Mouse (Mus musculus): ENCODE data around the gene Mbd6.
"Not testable (repeated sequence)": the region's sequence is repeated elsewhere in the genome, so short reads cannot be mapped to it uniquely, and the experiment has no call there.

Mbd6 gene

DNA sequence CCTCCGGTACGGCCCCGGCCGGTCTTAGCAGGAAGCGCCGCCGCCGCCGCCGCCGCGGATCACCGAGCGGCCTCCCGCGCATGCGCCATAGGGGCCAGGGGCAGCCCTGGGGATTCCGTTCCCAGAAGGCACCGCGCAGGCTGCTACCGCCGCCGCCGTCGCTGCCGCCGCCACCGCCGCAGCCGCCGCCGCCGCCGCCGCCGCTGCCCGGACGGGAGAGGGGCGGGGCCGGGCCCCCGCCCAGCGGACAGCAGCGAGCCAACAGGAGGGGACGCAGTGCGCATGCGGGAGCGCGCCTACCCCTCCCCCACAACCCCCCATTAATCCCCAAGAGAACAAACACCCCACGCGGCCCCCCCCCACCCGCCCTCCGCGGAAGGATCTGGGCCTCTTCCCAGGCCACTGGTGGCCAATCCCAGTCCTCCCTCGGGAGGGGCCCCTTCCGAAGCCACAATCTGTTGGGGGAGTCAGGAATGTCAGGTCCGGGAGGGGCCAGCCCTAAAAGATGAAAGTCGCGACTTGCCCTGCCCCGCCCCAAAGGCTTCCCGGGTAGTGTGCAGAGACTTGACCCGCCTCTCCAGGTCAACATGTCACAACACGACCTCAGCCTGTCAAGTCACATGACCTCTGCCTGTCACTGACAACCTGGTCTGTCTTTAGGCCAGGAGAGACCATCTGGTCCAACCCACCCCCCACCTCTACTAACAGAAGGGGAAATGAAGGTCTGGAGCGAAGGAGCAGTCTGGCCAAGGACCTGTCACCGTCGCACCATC lies at the start of gene Mbd6:
TSS of gene Mbd6 (minus strand) at position 219 of the 773 bp plus-strand sequence.
- peak; percentile 90 to 95 for DNase-seq

DNA sequence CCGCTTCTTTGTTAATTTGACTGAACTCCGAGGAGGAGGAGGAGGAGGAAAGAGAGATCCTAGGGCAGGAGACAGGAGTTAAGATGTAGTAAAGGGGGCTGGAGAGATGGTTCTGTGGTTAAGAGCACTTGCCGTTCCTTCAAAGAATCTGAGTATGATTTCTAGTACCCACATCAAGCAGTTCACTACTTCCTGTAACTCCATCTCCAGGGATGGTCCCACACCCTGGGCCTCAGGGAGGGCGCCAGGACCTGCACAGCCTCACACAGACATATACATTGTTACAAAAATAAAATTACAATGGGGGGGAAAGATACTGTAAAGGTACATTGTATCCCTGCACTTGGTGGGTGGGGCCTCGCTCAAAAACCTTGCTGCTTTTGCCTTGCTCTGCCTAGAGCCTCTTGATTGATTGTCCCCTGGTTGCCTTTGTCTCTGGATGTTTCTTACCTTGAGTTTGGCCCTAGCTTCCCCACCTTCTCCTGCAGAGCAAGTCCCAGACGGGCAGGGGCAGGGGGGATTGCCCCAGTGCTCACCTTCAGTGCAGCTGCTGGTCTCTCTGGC lies 48.8 kb upstream of the Mbd6 start:
- DNase-seq, result no peak

DNA sequence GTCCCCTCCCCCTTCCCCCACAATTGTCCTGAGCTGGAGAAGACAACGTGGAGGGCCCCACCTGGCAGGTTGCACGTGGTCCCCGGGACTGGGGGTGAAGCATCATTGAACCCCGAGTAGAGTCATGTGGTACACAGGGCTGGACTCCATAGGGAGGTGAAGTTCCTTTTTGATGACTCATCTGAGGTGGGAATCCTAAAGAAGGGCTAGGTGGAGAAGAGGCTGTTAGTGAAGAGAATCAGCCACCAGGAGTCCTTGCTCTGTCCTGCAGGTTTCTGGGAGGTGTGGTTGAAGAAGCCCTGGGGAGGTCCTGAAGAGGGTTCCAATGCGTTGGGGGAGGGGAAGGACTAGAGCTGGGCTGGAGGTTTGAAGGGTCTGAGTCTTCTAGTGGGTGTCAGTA lies 48.1 kb upstream of the Mbd6 start:
- no peak for DNase-seq

DNA sequence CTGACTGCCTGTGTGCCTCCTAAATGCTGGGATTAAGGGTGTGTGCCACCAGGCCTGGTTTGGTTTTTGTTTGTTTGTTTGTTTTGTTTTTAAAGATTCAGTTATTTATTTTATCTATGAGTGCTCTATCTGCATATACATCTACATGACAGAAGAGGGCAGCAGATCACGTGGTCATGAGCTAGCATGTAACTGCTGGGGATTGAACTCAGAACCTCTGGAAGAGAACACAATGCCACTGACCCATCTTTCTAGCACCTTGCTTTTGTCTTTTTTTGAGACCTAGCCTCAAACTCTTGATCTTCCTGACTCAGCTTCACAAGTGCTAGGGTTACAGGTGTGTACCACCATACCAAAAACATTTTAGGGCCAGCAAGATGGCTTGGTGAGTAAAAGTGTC lies 46.5 kb upstream of the Mbd6 start:
- DNase-seq, result no peak

DNA sequence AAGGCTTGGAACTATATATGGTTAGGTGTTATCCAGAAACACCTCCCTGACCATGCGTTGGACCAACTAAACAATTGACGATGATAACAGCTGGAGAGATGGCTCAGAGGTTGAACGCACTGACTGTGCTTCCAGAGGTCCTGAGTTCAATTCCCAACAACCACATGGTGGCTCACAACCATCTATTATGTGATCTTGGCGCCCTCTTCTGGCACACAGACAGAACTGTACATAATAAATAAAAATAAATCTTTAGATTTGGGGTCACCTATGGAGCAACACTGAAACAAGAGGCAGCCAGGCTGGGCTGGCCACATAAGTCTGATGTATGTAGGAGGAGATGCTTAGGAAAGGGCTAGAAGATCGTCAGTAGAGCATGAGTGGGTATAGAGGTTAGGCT lies 44.3 kb upstream of the Mbd6 start:
- peak in 1 of 2 experiments; percentile 26 for DNase-seq

DNA sequence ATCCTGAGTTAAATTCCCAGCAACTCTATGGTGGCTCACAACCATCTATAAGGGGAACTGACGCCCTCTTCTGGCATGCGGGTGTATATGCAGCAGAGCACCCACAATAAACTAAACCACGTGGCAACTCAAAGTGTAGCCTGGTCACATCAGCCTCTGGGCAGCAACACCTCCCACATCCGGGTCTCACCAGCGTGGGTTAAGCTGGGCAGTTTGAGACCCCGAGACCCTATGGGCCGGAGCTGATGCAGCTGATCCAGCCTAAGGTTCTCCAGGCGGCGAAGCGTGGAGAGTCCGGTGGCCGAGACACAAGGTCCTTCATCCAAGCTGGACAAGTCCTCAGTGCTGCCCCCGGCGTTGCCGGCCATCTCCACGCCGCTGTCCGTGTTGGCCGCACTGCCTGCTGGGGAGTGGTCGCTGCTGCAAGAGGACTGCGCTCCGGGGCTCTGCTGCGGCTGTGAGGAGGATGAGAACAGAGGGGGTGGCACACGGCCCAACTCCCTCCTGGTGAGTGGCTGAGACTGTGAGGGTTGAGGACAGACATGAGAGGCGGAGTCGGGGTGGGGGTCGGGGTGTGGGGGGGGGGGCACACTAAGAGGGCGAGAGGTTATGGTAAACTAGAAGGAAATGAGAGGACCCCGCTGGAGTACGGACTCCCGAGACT lies 43.5 kb upstream of the Mbd6 start:
- DNase-seq, result peak in 1 of 2 experiments; percentile 39

DNA sequence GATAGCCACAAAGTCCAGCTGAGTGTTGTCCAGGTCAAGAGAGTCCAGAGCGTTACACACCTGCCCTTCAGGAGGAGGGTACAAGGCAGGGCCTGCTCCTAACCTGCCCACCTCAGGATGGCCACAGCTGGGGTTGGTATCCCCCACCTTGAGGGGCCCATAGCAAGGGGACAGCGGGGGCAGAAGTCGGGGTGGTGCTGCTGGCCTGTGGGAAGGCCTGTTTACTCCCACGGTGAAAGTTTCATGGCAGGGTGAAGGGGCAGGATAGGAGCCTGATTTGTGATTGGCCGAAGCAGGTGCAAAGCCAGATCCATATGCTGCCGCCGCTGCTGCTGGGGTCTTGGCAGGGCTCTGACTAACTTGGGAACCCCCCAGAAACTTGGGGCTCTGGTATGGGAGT lies 41.4 kb upstream of the Mbd6 start:
- no peak for DNase-seq

DNA sequence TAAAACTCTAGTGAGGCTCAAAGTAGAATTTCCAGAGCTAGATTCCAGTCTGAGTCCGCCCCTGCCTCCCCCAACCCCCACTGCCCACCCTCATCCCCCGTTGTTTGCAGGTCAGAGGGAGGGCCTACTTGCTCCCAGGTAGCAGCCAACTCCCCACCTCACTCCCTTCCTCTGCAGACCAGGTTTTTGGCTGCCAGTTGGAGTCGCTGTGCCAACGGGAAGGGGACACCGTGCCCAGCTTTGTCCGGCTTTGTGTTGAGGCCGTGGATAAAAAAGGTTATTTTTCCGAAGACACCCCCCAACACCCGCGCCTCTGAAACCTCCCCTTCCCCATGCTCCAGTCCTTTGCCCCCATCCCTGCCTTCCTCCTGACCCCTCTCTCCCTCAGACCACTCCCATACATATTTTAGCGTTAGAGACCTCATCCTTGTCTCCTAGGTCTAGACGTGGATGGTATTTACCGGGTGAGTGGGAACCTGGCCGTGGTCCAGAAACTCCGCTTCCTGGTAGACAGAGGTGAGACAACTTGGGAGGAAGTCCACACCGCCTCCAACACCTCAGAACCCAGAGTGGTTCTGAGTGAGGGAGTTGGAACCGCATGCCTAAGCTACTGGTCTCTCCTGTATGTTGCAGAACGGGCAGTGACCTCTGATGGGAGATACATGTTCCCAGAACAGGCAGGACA lies 38.8 kb upstream of the Mbd6 start:
- DNase-seq, result peak in 1 of 2 experiments; percentile 38

DNA sequence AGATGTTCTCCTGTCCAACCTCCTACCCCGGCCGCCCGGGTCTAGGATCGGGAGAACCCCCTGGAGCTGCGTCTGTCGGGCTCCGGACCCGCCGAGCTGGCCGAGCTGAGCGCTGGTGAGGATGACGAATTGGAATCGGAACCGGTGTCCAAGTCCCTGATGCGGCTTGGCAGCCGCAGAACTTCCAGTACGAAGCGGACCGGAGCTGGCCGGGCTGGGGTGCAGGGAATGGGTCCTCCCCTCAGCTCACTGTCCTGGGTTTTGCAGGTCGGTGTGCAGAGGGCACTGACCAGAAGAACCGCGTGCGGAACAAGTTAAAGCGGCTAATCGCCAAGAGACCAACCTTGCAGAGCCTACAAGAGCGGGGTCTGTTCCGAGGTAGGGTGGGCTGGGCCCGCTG lies 38.0 kb upstream of the Mbd6 start:
- DNase-seq, result peak; percentile 39 to 46

DNA sequence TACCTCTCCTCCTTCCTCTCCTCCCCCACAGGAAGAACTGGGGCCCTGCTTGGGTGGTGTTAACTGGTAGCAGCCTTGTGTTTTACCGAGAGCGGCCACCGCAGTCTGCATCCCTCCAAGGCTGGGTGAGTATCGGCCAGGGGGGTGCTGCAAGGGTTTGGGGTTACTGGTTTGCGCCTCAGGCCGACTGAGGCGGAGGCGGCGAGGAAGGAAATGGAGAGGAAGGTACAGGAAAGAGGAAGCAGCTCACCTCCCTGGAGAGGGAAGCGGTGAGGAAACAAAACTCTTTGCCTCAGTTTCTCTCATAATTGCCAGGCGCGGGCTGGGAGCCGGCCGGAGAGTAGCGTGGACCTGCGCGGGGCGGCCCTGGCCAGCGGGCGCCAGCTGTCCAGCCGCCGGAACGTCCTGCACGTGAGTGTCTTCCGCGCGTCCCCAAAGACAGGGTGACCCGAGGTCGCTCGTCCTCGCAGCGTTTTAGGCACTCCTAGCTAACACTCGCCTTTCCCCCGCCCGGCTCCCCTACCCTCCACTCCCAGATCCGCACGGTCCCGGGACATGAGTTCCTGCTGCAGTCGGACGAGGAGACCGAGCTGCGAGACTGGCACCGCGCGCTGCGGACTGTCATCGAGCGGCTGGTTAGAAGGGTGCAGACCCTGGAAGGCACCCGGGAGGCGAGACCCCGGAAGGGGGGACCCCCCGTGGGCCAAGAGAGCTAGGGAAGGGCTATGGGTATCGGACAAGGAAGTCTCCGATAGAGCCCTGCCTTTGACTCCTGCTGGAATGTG lies 37.4 kb upstream of the Mbd6 start:
- peak; percentile 43 to 61 for DNase-seq

DNA sequence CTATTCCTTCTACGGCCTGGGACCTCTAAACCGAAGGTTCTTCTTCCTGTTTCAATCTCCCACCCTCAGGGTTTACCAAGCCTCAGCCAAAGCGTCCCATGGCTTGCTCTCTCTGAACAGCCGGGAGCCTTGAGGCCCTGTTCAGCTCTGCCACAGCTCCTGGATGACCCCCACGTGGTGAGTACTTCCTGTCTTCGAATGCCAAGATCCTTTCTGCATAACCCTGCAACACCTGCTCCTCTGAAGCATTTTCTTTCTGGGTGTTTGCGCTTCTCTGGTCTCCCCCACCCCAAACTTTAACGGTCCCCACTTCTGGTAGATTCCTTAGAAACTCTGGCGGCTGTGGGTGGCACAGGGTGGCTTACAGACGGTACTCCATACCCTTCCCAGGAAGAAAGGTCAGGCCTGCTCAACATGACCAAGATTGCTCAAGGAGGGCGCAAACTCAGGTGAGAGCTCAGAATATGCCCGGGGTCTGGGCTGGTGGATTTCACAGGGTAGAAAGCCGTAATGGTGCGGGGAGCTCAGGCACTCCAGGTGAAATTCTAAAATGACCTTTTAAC lies 36.7 kb upstream of the Mbd6 start:
- peak in 1 of 2 experiments; percentile 16 for DNase-seq

DNA sequence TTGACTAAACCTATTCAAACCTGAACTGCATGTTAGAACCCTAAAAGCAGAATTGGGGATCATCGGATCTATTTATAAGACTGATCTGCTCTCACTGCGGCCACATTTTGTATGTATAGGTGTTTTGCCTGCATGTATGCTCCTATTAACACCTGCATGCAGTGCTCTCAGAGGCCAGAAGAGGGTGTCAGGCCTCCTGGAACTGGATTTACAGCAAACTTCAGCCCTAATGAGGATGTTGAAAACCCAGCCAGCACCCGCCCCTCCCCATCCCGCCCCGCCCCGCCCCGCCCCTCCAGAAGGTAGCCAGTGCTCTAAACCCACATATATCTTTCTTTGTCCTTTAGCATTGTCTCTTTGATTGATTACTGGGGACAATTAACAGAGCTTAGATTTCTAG lies 35.7 kb upstream of the Mbd6 start:
- peak; percentile 70 to 78 for DNase-seq

DNA sequence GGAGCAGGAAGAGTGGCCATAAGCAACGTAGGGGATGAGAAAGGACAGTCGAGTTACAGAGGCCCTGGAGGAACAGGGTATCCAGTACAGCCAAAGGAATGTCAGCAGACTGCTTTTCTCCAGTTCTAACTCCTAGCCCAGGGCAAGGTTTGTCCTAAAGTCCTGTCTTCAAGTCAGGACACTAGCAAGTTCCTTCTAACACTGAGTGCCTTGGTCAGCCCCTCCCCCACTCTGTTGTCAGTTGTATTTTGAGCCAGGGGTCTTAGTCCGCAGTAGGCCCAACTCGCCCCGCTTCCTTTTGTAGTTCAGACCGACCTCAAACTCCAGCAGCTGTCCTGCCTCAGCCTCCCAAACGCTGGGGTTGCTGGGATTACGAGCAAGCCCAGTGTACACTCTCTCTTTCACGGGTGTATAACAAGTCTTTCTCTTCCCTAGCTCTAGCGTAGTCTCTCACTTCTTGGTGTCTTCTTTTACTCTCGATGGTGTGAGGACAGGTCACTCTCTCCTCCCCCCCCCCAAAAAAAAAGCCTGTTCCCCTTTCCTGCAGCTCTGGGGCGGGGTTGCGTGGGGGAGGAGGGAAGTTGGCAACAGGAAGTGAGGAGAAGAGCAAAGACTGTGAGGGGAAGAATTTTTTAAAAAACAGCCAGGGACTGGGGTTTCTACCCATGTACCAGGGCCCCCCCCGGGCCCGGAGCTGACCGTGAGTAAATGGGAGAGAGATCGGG lies 34.5 kb upstream of the Mbd6 start:
- DNase-seq, result peak in 1 of 2 experiments; percentile 21

DNA sequence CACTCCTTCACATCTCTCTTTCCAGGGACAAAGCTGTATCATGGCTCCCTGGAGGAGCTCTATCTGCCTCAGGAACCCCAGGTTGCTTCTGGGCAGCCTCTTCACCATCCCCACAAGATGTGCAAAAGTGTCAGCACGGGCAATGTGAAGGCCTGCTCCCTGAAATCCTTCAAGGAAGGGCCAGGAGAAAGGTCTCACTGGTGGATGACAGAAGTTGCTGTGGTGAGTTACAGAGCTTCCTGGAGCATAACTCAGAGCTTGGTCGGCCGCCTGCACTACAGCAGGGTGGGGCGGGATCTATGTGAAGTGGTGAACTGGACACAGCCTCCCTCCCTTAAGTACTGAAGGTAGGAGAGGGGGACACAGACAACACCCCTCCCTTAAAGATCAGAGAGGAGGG lies 33.9 kb upstream of the Mbd6 start:
- no peak for DNase-seq

DNA sequence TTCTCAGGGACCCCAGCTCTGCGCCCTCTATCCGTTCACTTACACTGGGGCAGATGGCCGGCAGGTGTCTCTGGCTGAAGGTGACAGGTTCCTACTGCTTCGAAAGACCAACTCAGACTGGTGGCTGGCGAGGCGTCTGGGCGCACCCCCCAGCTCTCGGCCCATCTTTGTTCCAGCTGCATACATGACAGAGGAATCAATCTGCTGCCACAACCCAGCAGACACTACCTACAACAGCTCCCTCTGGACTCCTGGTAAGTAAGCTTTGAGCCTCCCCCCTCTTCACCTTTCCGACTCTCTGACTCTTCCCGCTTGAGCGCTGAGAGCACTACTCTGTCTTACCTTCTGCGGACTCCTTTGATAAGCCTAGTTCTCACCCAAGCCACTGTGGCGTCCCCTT lies 33.4 kb upstream of the Mbd6 start:
- no peak for DNase-seq

DNA sequence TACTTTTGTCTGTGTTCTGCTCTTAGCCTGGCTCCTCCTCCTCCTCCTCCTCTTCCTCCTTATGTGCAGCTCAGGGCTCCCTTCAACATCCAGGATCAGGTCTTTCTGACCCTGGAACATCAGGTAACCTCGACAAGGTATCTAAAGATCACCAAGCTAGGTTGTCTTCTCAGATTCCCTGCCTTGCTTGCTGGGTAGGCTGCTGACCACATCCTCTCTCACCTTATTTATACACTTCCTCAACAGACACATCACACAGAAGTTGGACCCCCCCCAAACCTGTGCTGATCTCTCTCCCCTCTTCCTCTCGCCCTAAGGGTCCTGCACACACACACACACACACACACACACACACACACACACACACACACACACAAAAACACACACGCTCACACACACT lies 32.8 kb upstream of the Mbd6 start, which contains the start of gene Arhgap9:
TSS of gene Arhgap9 (plus strand) at position 344 of the 400 bp plus-strand sequence.
- no peak for DNase-seq

DNA sequence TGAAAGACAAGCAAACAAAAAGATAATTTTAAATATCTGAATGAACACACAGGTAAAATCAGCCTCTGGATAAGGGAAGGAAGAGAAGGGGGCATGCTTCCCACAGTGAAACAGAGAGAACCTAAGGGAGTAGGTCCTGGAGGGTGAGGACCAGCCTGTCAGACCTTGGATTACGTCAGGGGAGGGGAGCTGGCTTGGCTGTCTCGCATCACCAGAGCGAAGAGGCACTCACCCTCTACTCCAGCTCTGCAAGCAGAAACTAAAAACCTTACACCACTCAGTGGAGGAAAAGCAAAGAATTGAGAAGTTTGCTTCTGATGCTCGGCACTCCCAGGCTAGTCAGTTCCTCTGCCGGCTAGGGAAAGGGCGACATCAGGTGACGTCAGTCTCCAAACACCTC lies 31.2 kb upstream of the Mbd6 start:
- DNase-seq, result peak in 1 of 2 experiments; percentile 21

DNA sequence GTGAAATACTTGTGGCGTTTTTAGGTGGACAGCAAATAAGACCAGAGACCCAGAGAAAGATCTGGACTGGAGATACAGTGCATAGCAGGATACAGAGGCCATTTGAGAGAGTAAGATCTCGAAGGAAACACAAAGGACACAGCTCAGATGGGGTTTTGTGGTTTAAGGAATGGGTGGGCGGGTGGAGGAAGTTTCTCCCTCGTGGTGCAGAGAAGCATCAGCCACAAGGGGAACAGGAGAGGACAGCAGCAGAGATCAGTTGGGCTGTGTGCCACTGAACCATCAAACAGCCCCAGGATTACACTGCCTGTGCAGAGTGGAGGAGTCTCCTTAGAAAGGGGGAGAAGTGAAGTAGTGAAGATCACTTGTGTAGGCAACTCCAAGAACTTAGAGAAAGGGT lies 29.2 kb upstream of the Mbd6 start:
- DNase-seq, result no peak

DNA sequence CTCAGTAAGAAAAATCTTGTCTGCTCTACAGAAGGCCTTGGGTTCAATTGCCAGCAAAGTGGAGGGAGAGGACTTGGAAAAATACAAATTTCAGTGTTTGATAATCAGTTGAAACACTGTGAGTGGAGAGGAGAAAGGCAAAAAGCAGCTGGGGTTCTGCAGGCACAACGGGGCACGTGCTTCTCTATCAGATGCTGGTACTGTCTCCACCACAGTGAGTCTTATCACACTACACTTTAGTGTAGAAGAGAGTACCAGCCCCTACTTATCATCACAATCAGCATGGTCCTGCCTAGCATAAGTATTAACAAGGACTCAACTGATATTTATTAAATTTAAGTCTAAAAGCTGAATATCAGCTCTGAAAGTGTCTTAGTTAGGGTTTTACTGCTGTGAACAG lies 28.5 kb upstream of the Mbd6 start:
- DNase-seq, result no peak

DNA sequence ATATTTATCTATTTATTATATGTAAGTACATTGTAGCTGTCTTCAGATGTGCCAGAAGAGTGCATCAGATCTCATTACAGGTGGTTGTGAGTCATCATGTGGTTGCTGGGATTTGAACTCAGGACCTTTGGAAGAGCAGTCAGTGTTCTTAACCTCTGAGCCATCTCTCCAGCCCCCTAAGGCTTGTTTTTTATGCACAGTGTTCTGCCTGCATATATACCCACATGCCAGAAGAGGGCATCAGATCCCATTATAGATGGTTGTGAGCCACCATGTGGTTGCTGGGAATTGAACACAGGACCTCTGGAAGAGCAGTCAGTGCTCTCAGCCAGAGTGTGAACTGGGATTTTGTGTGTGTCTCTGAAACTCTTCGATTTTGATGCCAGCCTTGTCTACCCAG lies 26.1 kb upstream of the Mbd6 start:
- DNase-seq, result not testable (repeated sequence)

DNA sequence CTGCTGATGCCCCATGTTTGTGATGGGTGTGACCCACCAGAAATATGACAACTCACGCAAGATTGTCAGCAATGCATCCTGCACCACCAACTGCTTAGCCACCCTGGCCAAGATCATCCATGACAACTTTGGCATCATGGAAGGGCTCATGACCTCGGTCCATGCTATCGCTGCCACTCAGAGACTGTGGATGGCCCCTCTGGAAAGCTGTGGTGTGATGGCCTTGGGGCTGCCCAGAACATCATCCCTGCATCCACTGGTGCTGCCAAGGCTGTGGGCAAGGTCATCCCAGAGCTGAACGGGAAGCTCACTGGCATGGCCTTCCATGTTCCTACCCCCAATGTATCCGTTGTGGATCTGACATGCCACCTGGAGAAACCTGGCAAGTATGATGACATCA lies 24.7 kb upstream of the Mbd6 start:
- DNase-seq, result not testable (repeated sequence)

DNA sequence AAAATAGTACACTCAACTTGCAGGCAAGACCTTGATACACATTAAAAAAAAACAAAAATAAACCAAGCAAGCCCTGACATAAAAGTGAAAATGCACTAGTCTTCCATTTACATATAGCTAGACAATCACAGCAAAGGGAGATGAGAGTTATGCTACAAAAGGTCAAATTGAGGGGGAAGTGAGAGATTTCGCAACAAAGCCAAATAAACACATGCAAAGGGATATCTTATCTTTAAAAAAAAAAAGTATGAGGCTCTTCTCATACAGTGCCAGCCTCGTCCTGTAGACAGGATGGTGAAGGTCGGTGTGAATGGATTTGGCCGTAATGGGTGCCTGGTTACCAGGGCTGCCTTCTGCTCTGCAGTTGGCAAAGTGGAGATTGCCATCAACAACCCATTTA lies 24.0 kb upstream of the Mbd6 start:
- DNase-seq, result no peak
